Mouse (Mus musculus): ENCODE data around the gene Cyp2b10. TPM values are rescaled to one million over a fixed set of nuclear protein-coding genes. Genes with fewer than 3 reads are reported as not detected.

Gene Cyp2b10
- polyA plus RNA-seq (2015; fragmentation: Nextera tagmentation; extraction: Ambion mirVana), result 3.4 and 5.8 TPM in 2 replicates

- H3K4me2 ChIP-seq (ENCODE audit: low read depth, low read length), result no peak within 1 kb of the TSS
- 74% methylated on average over 6 of the region's 6 CpGs for WGBS (ENCODE audit: insufficient replicate concordance)
- H3K27me3 ChIP-seq (ENCODE audit: insufficient read depth, low read length), result no peaks in the 10 kb centered on the region
- no peaks in the 10 kb centered on the region for H3K9me3 ChIP-seq (ENCODE audit: low read length)
- H3K9ac ChIP-seq (replicated peaks), result no peak within 1 kb of the TSS
- ATAC-seq (peak; percentile 50), DNase-seq (no peak)
- no peak within 1 kb of the TSS for H3K27ac ChIP-seq (ENCODE audit: low read depth)
- H3K4me3 ChIP-seq (ENCODE audit: low read depth, low read length), result no peak within 1 kb of the TSS
- peaks cover 3% of the 10 kb centered on the region for H3K4me1 ChIP-seq (ENCODE audit: insufficient read depth)
- TF ChIP-seq CTCF (IDR thresholded peaks at IDR 0.05; ENCODE audit: low read depth), result no peak
- no peak for TF ChIP-seq EP300 (IDR thresholded peaks at IDR 0.05; ENCODE audit: low read depth)
- H3K36me3 ChIP-seq (replicated peaks; ENCODE audit: insufficient read depth, low read length), result no peaks in the 10 kb centered on the region
These were observed at the start of gene Cyp2b10 for GRCm38 (mm10) chr7:25897411-25897810. Gene Cyp2b10 (plus strand): TSS chr7:25897620.

- Histone ChIP-seq H3K4me2 (ENCODE audit: low read depth, low read length) (peak overlapping the region; percentile 68), H3K9me3 (ENCODE audit: low read length) (no peaks in the 10 kb centered on the region), H3K27me3 (ENCODE audit: insufficient read depth, low read length) (no peaks in the 10 kb centered on the region), H3K4me3 (ENCODE audit: low read depth, low read length) (peak overlapping the region; percentile 39), H3K27ac (ENCODE audit: low read depth) (no peak overlapping the region), H3K36me3 (replicated peaks; ENCODE audit: insufficient read depth, low read length) (no peaks in the 10 kb centered on the region), H3K9ac (replicated peaks) (peak overlapping the region; percentile 37), H3K4me1 (ENCODE audit: insufficient read depth) (no peaks in the 10 kb centered on the region)
- peak; percentile 87 for DNase-seq
- peak; percentile 80 for ATAC-seq
- 11% methylated on average over 13 of the region's 13 CpGs for WGBS (ENCODE audit: insufficient replicate concordance)
- TF ChIP-seq EP300 (IDR thresholded peaks at IDR 0.05; ENCODE audit: low read depth) (no peak), CTCF (IDR thresholded peaks at IDR 0.05; ENCODE audit: low read depth) (peak; percentile 81)
These were observed 49.5 kb upstream of the Cyp2b10 start for GRCm38 (mm10) chr7:25847722-25848443.

GRCm38 (mm10) chr7:25848444-25848812 lies 49.0 kb upstream of the Cyp2b10 start:
- ATAC-seq, result peak; percentile 23; the same call in 1 of the 2 replicates
- 30% methylated on average over 11 of the region's 11 CpGs for WGBS (ENCODE audit: insufficient replicate concordance)
- H3K27ac ChIP-seq (ENCODE audit: low read depth), result no peak overlapping the region
- peak overlapping the region; percentile 39 for H3K4me3 ChIP-seq (ENCODE audit: low read depth, low read length)
- H3K4me2 ChIP-seq (ENCODE audit: low read depth, low read length), result peak overlapping the region; percentile 68
- peak overlapping the region; percentile 37 for H3K9ac ChIP-seq (replicated peaks)
- H3K4me1 ChIP-seq (ENCODE audit: insufficient read depth), result no peaks in the 10 kb centered on the region
- no peaks in the 10 kb centered on the region for H3K27me3 ChIP-seq (ENCODE audit: insufficient read depth, low read length)
- H3K36me3 ChIP-seq (replicated peaks; ENCODE audit: insufficient read depth, low read length), result no peaks in the 10 kb centered on the region
- no peak for DNase-seq
- TF ChIP-seq EP300 (IDR thresholded peaks at IDR 0.05; ENCODE audit: low read depth), result no peak
- no peak for TF ChIP-seq CTCF (IDR thresholded peaks at IDR 0.05; ENCODE audit: low read depth)
- no peaks in the 10 kb centered on the region for H3K9me3 ChIP-seq (ENCODE audit: low read length)

GRCm38 (mm10) chr7:25855082-25855481 lies 42.3 kb upstream of the Cyp2b10 start:
- no peak; the same call in 1 of the 2 replicates for ATAC-seq
- DNase-seq, result peak; percentile 76
- TF ChIP-seq EP300 (IDR thresholded peaks at IDR 0.05; ENCODE audit: low read depth) (no peak), CTCF (IDR thresholded peaks at IDR 0.05; ENCODE audit: low read depth) (peak; percentile 85)

GRCm38 (mm10) chr7:25859962-25860870 lies 37.2 kb upstream of the Cyp2b10 start:
- 32% methylated on average over 9 of the region's 9 CpGs for WGBS (ENCODE audit: insufficient replicate concordance)
- no peak overlapping the region for H3K27ac ChIP-seq (ENCODE audit: low read depth)
- no peak overlapping the region for H3K4me3 ChIP-seq (ENCODE audit: low read depth, low read length)
- DNase-seq, result no peak
- H3K4me1 ChIP-seq (ENCODE audit: insufficient read depth), result no peaks in the 10 kb centered on the region
- no peak for TF ChIP-seq EP300 (IDR thresholded peaks at IDR 0.05; ENCODE audit: low read depth)
- peak; percentile 31 for TF ChIP-seq CTCF (IDR thresholded peaks at IDR 0.05; ENCODE audit: low read depth)
- no peaks in the 10 kb centered on the region for H3K9me3 ChIP-seq (ENCODE audit: low read length)
- no peak overlapping the region for H3K9ac ChIP-seq (replicated peaks)
- no peaks in the 10 kb centered on the region for H3K27me3 ChIP-seq (ENCODE audit: insufficient read depth, low read length)
- H3K36me3 ChIP-seq (replicated peaks; ENCODE audit: insufficient read depth, low read length), result no peaks in the 10 kb centered on the region
- H3K4me2 ChIP-seq (ENCODE audit: low read depth, low read length), result no peak overlapping the region
- ATAC-seq, result no peak

More at GRCm38 (mm10) chr7:25855082-25855481, 42.3 kb upstream of the Cyp2b10 start:
- Histone ChIP-seq H3K27ac (ENCODE audit: low read depth) (no peak overlapping the region), H3K27me3 (ENCODE audit: insufficient read depth, low read length) (no peaks in the 10 kb centered on the region), H3K4me3 (ENCODE audit: low read depth, low read length) (no peak overlapping the region), H3K9me3 (ENCODE audit: low read length) (no peaks in the 10 kb centered on the region), H3K4me1 (ENCODE audit: insufficient read depth) (no peaks in the 10 kb centered on the region), H3K4me2 (ENCODE audit: low read depth, low read length) (no peak overlapping the region), H3K9ac (replicated peaks) (no peak overlapping the region), H3K36me3 (replicated peaks; ENCODE audit: insufficient read depth, low read length) (no peaks in the 10 kb centered on the region)
- WGBS (ENCODE audit: insufficient replicate concordance), result 28% methylated on average over 8 of the region's 8 CpGs

- ATAC-seq, result peak; percentile 91
- 48% methylated on average over 2 of the region's 2 CpGs for WGBS (ENCODE audit: insufficient replicate concordance)
These were observed 35.1 kb upstream of the Cyp2b10 start for GRCm38 (mm10) chr7:25862365-25862764.

More at GRCm38 (mm10) chr7:25862365-25862764, 35.1 kb upstream of the Cyp2b10 start:
- DNase-seq, result no peak
- H3K27ac ChIP-seq (ENCODE audit: low read depth), result no peak overlapping the region
- H3K36me3 ChIP-seq (replicated peaks; ENCODE audit: insufficient read depth, low read length), result no peaks in the 10 kb centered on the region
- TF ChIP-seq EP300 (IDR thresholded peaks at IDR 0.05; ENCODE audit: low read depth), result no peak
- TF ChIP-seq CTCF (IDR thresholded peaks at IDR 0.05; ENCODE audit: low read depth), result no peak
- H3K4me3 ChIP-seq (ENCODE audit: low read depth, low read length), result no peak overlapping the region
- no peak overlapping the region for H3K9ac ChIP-seq (replicated peaks)
- H3K9me3 ChIP-seq (ENCODE audit: low read length), result no peaks in the 10 kb centered on the region
- no peak overlapping the region for H3K4me2 ChIP-seq (ENCODE audit: low read depth, low read length)
- no peaks in the 10 kb centered on the region for H3K27me3 ChIP-seq (ENCODE audit: insufficient read depth, low read length)
- no peaks in the 10 kb centered on the region for H3K4me1 ChIP-seq (ENCODE audit: insufficient read depth)

Measured in liver, postnatal 0 days (tissue).